Mouse (Mus musculus) cortical plate, adult 2 months (tissue): ENCODE measurements around the gene Dock11.

Experiments
- CTCF ChIP-seq: fragments of 200-500 bp; IDR thresholded peaks from 2 replicates; pipeline ENCODE4 v1.5.1; 2011; ENCODE audit warnings: mild to moderate bottlenecking, control low read depth, low read length; ENCODE audit not compliant: insufficient read depth; ENCODE audit errors: extremely low read depth
- POLR2A ChIP-seq: fragments of 200-500 bp; IDR thresholded peaks from 2 replicates; pipeline ENCODE4 v1.6.1; 2011; ENCODE audit warnings: mild to moderate bottlenecking, low read length, control low read depth; ENCODE audit not compliant: insufficient read depth; ENCODE audit errors: extremely low read depth

DNA sequence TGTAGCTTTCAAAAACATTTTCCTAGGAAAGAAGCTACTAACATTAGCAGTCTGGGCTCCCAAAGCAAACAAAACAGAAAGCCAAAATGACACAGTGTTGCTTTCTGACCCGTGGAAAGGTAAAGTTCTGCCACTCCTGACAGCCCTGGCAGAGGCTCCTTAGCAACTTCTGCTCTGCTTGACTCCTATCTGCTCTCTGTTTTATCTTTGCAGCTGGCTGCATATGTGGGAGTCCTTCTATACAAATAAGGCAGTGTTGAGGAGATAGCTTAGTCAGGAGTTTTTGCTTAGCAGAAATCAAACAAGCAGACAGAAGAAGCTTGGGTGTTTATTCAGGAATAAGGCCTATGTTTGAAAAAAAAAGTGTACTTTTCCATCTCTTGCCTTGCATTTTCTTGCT is 57.8 kb downstream of the Dock11 start:
- TF ChIP-seq CTCF: no peak
- no peak for TF ChIP-seq POLR2A
